Mouse (Mus musculus) thymus, postnatal 4 days (tissue): ENCODE measurements around the gene Rfx1.

Experiments used
- DNase-seq: peaks from one replicate; pipeline ENCODE4 v3.0.0; 2021

The Rfx1 gene

GRCm38 (mm10) chr8:84096061-84096460, 29.4 kb downstream of the Rfx1 start:
- no peak for DNase-seq

DNA sequence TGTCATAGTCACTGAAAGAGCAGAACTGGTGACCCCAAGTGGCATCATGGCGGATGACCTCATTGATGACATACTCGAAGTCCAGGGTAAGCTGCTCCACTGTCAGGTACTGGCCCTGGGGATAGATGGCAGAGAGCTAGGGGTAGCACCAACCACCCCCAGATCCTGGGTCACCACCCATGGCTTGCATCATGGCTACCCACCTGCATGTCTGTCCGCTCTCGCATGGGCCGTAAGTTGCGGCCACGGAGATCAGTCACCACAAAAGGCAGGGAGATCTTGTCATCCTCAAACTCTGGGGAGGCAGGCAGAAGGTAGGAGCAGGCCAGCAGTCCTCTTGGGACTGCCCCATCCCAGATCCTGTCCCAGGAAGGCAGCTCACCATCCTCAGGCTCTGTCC, 31.7 kb downstream of the Rfx1 start:
- DNase-seq = no peak

GRCm38 (mm10) chr8:84101476-84102270, 35.0 kb downstream of the Rfx1 start:
- DNase-seq = no peak

DNA sequence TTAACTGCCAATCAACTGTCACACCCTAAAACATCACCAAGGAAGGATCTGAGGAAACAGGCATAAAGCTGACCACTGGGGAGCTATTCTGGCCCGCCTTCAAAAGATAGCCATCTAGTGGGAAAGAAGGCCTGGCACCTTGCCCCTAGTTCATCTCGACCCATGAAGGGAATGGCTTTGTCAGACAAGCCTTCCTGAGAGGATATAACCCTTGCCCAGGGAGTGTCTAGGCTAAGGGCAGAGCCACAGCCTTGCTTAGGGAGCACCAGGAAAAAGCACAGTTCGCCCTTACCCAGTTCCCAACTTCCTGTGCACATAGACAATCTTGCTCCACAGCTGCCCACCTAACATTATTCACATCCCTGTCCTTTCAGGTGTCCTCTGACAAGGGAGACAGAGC, 37.0 kb downstream of the Rfx1 start:
- no peak for DNase-seq

DNA sequence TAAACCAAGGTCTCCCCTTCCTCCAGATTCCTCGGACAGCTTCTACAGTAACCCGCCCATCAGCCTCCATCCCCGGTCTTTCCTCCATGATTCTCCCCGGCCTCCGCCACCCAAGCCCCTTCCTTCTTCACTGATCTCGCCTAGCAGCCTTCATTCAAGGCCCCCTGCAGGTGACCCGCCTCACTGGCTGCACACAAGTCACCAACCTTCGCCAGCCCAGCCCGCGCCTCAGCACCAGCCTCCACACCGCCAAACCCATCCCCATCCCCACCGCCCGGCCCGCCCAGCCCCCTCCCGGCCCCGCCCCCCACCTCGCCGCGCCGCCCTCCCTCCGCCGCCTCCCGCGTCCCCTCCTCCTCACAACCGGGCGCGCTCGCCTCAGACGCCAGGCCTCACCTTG, 37.6 kb downstream of the Rfx1 start:
- peak; percentile 86 for DNase-seq

DNA sequence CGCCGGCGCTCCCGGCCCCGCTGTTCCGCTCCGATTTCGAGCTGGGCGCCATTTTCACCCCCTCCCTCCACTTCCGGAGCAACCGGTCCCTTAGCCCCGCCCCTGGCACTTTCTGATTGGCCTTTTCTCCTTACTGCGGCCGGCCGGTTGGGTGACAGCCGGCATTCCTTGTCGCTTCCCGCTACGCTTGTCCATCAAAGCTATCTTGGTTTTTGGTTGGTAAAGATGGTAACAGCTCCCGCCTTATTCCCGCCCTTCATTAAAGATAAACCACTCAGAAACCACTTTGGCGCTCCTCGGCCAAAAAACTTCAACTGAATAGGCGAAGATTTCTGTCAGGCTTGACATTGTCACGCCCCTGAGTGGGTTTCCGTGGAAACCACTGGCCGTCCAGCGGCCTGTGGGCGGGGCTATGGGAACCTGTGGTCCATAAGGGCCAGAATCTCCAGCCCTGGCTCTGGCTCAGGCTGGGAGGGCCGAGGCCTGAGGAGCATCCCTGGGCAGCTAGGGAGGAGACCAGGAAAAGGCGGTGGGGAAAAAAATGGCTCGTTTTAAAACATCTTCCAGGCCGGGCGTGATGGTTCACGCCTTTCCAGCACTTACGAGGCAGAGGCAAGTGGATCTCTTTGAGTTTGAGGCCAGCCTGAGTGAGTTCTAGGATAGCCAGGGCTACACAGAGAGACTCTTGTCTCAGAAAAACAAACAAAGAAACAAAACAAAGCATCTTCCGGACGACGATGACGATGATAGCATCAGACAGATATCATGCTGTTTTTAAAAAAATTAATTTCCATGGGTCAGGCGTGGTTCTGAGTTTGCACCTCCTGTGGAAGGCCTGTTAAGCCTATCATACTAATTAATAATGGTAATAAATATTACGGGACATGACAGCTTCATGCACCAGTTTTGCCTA, 38.3 kb downstream of the Rfx1 start, which contains the start of gene Dcaf15:
Dcaf15 (minus strand) TSS at position 72 of the 913 bp plus-strand sequence.
- DNase-seq = peak; percentile 99

- no peak for DNase-seq
Observed at GRCm38 (mm10) chr8:84105676-84106075, 39.0 kb downstream of the Rfx1 start.

DNA sequence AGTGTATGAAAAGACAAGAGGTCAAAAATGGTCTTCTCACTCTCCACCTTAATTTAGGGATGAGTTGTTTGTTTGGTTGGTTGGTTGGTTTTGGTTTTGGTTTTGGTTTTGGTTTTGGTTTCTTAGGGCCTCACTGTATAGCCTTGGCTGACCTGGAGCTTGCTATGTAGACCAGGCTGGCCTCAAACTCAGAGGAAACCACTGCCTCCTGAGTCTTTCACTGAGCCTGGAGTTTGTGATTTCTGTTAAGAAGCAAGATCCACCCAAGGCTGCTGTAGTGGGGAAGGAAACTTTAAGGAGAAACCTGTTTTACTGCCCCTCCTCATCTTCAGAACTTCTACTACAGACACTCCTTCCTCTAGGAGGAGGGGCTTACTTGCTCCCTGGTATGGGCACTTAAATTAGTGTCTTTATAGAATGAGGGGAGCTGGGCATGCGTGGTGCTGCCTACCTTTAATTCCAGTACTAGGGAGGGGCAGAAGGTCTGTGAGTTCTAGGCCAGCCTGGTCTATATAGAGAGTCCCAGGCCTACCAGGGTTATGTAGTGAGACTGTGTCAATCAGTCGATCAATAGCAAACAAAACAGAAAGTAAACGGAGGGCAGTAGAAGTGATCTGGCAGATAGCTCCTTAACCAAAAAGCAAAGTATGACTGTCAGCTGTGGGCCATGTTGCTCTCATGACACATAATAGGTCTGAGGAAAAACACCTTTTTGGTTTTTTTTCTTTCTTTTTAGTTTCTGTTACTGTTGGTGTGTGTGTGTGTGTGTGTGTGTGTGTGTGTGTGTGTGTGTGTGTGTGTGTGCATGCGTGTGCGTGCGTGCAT, 39.8 kb downstream of the Rfx1 start:
- no peak for DNase-seq

GRCm38 (mm10) chr8:84115646-84116045, 49.0 kb downstream of the Rfx1 start:
- no peak for DNase-seq

DNA sequence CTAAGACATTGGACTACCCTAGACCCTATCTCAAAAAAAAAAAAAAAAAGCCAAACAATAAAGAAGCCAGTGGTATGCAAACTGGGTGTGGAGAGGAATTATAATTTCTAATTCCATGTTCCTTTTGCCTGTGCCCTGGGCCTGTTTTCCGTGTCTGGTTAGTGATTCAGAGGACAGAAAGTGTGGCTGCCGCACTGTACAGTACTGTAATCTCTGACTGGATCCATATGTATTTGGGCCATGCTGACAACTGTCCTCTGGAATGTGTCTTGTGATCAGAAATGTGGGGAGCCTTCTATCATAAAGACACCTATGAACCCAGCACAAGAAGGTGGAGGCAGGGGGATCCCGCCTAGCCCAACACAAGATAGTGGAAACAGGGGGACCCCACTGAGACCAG, 55.5 kb downstream of the Rfx1 start:
- no peak for DNase-seq

GRCm38 (mm10) chr8:84125656-84126055, 59.0 kb downstream of the Rfx1 start, which contains the start of gene Podnl1:
Gene Podnl1, plus strand, starts transcription at chr8:84125989.
- no peak for DNase-seq

DNA sequence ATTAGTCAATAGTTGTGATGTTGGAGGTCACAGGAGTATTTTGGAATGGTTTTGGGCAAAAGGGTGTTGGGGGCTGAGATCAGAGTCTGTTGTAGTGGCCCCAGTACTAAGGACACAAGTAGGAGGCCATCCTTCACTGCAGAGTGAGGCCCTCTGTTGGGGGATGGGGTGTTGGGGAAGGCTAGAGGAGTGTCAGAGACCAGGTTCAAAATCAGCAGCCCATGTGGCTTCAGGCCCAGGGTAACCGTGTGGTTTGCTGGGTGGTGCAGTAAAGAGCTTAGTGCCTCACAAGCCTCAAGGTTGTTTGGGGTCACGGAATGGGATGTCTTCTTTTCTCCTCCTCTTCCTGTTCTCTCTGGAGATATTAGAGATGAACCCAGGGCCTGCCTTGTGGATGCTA, 60.1 kb downstream of the Rfx1 start:
- no peak for DNase-seq

DNA sequence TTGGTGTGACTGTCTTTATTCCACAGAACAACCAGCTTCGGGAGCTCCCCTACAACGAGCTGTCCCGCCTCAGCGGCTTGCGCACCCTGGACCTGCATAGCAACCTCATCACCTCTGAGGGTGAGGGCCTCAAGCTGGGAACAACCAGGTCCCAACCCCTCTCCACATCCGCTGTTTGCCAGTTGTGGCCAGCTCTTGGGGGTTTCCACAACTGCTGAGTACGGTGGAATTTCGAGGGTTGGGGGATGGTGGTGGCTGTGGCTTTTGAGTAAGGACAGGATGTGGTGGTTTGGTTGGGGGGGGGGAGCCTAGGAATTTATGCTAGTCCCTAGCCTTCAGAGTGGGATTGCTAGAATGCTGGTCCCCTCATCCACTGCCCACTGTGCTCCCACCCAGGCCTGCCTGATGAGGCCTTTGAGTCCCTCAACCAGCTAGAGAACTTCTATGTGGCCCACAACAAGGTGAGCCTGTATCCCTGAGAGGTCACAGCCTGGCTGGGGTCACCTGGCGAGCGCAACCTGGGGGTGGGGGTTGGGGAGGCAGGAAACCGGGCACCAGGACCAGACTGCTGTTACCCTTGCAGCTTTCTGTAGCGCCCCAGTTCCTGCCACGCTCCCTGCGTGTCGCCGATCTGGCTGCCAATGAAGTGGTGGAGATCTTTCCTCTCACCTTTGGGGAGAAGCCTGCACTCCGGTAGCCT, 60.7 kb downstream of the Rfx1 start:
- peak; percentile 72 for DNase-seq

DNA sequence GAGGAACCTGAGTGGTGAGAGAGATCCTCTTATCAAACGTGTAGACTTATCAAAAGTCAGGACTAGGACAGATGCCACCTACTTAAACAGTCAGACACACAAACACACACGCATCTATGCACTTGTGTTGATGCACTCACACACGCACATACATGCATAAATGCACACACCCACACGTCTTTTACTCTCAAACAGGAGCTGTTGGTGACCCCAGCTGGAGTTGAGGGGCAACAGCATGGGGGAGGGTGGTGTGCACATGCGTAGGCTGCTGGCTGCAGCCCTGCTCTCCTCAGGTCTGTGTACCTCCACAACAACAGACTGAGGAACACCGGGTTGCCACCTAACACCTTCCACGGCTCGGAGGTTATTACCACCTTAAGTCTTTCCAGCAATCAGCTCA, 61.6 kb downstream of the Rfx1 start:
- DNase-seq = peak; percentile 70

DNA sequence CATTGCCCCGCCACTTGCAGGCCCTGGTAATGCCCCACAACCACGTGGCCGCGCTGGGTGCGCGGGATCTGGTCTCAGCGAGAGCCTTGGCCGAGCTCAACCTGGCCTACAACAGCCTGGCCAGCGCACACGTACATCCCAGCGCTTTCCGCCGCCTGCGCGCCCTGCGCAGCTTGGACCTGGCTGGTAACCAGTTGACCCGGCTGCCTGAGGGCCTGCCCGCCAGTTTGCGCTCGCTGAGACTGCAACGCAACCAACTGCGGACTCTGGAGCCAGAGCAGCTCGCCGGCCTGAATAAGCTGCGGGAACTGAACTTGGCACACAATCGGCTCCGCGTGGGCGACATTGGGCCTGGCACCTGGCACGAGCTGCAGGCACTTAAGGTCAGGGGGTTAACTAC, 64.2 kb downstream of the Rfx1 start:
- no peak for DNase-seq

GRCm38 (mm10) chr8:84132225-84132624, 65.6 kb downstream of the Rfx1 start:
- DNase-seq = peak; percentile 41

DNA sequence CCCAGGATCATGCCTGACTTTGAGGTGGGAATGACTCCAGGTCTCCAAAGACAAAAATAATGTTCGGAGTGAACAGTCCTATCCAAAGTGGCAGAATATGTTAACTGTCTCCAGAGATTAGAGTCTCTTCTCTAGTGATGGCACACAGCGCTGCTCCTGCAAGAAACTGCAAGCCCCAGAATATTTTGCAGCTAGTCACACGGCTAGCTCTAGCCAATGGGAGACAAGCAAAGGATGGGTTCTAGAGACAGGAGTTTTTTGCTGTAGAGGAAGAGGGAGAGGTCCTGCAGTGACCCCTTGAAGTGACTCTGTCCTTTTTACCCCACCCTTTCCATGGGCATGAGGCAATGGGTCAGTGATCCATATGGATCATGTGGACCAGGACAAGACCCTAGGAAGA, 71.2 kb downstream of the Rfx1 start:
- DNase-seq = no peak

- no peak for DNase-seq
Observed at GRCm38 (mm10) chr8:84140838-84141237, 74.2 kb downstream of the Rfx1 start.

DNA sequence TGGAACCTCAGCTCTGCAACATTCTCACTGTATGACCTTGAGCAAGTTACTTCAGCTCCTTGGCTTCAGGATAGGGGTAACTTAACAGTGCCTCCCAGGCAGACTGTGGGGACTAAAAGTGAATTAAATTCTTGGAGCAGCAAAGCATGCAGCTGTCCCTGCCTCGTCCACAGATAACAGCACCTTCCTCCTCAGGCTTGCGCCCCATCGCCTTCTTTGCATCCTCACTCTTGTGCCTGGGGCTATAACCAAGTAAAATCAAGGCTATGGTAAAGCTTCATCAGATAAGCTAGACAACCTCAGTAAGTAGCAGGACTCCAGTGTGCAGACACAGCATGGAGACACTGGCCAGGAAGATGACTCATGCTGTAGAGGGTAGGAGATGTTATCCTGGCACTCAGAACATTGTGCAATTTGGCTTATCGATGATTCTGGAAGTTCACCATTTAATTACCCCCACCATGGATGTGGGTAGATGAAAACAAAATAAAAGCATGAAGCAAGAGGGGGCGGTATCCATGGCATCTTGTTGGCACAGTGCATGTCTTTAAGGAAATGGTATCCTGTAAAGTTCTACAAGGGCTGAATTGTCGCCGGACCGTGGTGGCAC, 78.1 kb downstream of the Rfx1 start:
- no peak for DNase-seq
